Mouse (Mus musculus): ENCODE results near the gene Nxph3. TPM values are rescaled to one million over a fixed set of nuclear protein-coding genes. Genes with fewer than 3 reads are reported as not detected.
"Not testable (repeated sequence)": the region's sequence is repeated elsewhere in the genome, so short reads cannot be mapped to it uniquely, and the experiment has no call there.

The Nxph3 gene
- total RNA-seq, 2 experiments from 2014 or later: 18.7 to 19.2 TPM

- no peak for DNase-seq (ENCODE audit: extremely low spot score in 1 of 2, low spot score in 1 of 2)
These were observed 5.6 kb upstream of the Nxph3 start for GRCm38 (mm10) chr11:95519996-95520395.

GRCm38 (mm10) chr11:95519299-95519698 lies 4.9 kb upstream of the Nxph3 start:
- no peak for DNase-seq (ENCODE audit: extremely low spot score in 1 of 2, low spot score in 1 of 2)

- no peak for DNase-seq (ENCODE audit: extremely low spot score in 1 of 2, low spot score in 1 of 2)
These were observed 2.8 kb upstream of the Nxph3 start for GRCm38 (mm10) chr11:95517162-95517561.

GRCm38 (mm10) chr11:95516491-95516911 lies 2.1 kb upstream of the Nxph3 start:
- DNase-seq (ENCODE audit: extremely low spot score in 1 of 2, low spot score in 1 of 2): no peak

GRCm38 (mm10) chr11:95515376-95516323 lies 1.3 kb upstream of the Nxph3 start:
- DNase-seq (ENCODE audit: extremely low spot score in 1 of 2, low spot score in 1 of 2): no peak

GRCm38 (mm10) chr11:95513461-95514297 lies 691 bp downstream of the Nxph3 start:
- no peak for DNase-seq (ENCODE audit: extremely low spot score in 1 of 2, low spot score in 1 of 2)

GRCm38 (mm10) chr11:95512383-95512782 lies 2.0 kb downstream of the Nxph3 start:
- DNase-seq (ENCODE audit: extremely low spot score in 1 of 2, low spot score in 1 of 2): no peak

- no peak for DNase-seq (ENCODE audit: extremely low spot score in 1 of 2, low spot score in 1 of 2)
These were observed 2.5 kb downstream of the Nxph3 start for GRCm38 (mm10) chr11:95511919-95512318.

GRCm38 (mm10) chr11:95510631-95511030 lies 3.7 kb downstream of the Nxph3 start:
- no peak for DNase-seq (ENCODE audit: extremely low spot score in 1 of 2, low spot score in 1 of 2)

GRCm38 (mm10) chr11:95509126-95509717 lies 5.1 kb downstream of the Nxph3 start:
- no peak for DNase-seq (ENCODE audit: extremely low spot score in 1 of 2, low spot score in 1 of 2)

GRCm38 (mm10) chr11:95508211-95508926 lies 6.0 kb downstream of the Nxph3 start:
- no peak for DNase-seq (ENCODE audit: extremely low spot score in 1 of 2, low spot score in 1 of 2)

- no peak for DNase-seq (ENCODE audit: extremely low spot score in 1 of 2, low spot score in 1 of 2)
These were observed 6.6 kb downstream of the Nxph3 start for GRCm38 (mm10) chr11:95507785-95508184.

GRCm38 (mm10) chr11:95507041-95507716 lies 7.2 kb downstream of the Nxph3 start:
- no peak for DNase-seq (ENCODE audit: extremely low spot score in 1 of 2, low spot score in 1 of 2)

GRCm38 (mm10) chr11:95504271-95504731 lies 10.1 kb downstream of the Nxph3 start:
- no peak for DNase-seq (ENCODE audit: extremely low spot score in 1 of 2, low spot score in 1 of 2)

- DNase-seq (ENCODE audit: extremely low spot score in 1 of 2, low spot score in 1 of 2): no peak
These were observed 10.7 kb downstream of the Nxph3 start for GRCm38 (mm10) chr11:95503581-95504180.

GRCm38 (mm10) chr11:95501826-95502225 lies 12.5 kb downstream of the Nxph3 start:
- DNase-seq (ENCODE audit: extremely low spot score in 1 of 2, low spot score in 1 of 2): not testable (repeated sequence)

- no peak for DNase-seq (ENCODE audit: extremely low spot score in 1 of 2, low spot score in 1 of 2)
These were observed 13.5 kb downstream of the Nxph3 start for GRCm38 (mm10) chr11:95500836-95501235.

GRCm38 (mm10) chr11:95500412-95500811 lies 14.0 kb downstream of the Nxph3 start:
- DNase-seq (ENCODE audit: extremely low spot score in 1 of 2, low spot score in 1 of 2): no peak

- no peak for DNase-seq (ENCODE audit: extremely low spot score in 1 of 2, low spot score in 1 of 2)
These were observed 16.4 kb downstream of the Nxph3 start for GRCm38 (mm10) chr11:95497921-95498320.

All from layer of hippocampus, postnatal 25 days (tissue).